Mouse (Mus musculus) layer of hippocampus, adult 8-10 months (tissue): Measurements from ENCODE around the gene Bbs10. TPM values are rescaled to one million over a fixed set of nuclear protein-coding genes. Genes with fewer than 3 reads are reported as not detected.

Source experiments
- DNase-seq, 2 experiments: peaks; one replicate each; pipeline ENCODE4 v3.0.0; 2022; ENCODE audit warnings: low spot score in 2 of 2
- total RNA-seq, 4 experiments: library from RNA; stranded (reverse); gene quantifications; 2 replicates each; pipeline ENCODE4 v1.2.4; 2022

Bbs10 gene
- 1 to 10 TPM; 5.2 to 6.0 (median 5.7) TPM for total RNA-seq

- peak; percentile 93 to 95 for DNase-seq
These were observed at the start of gene Bbs10 for GRCm38 (mm10) chr10:111298140-111299098. TSS of gene Bbs10 (plus strand) at chr10:111298679.

GRCm38 (mm10) chr10:111250192-111250591, 48.3 kb upstream of the Bbs10 start:
- DNase-seq, result no peak

DNA sequence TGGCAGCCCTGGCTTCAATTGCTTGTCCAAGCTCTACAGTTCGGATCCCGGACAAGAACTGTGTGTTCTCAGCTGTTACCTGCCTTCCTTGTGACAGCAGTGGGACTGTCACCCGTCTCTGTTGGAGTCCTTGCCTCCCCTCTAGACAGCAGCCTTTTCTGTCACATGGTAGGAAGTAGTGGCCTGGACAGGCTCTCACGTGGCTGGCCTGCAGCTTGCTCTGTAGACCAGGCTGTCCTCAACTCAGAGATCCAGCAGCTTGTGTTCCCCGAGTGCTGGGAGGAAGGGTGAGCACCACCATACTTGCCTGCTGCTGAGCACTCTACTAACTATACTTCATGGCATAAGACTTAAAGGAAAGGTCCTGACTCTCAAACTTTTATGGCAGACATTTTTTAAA, 46.8 kb upstream of the Bbs10 start:
- DNase-seq, result no peak

DNA sequence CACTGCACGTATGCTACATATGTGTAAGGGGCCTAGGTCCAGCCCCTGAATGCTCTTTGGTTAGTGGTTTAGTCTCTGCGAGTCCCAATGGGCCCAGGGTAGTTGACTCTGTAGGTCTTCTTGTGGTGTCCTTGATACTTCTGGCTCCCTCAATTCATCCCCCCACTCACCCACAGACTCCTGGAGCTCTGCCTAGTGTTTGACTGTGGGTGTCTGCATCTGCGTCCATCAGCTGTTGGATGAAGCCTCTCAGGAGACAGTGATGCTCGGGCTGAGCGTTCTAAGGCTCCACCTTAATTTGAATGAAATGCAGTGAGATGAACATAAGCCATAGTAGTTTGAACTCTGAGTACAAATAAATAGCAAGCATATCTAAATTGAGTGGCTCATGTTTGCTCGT, 43.3 kb upstream of the Bbs10 start:
- DNase-seq, result peak; percentile 39 to 57

DNA sequence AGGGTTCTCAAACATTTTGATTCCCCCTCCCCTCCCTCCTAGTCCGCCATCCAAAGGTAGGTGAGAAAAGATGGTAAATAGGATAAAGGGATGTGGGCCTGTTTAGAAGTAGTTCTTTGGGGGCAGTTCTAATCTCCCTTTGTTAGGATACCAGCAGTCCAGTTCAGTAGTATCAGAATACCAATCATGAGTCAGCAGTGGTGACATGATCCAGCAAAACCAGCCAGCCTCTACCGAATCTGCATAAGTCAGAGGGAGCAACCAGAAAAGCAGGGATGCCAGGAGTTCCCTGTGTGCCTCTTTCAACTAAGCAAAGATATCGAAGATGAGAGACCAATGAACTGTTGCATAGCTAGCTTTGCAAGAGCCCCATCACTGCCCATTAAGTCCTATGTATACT, 42.3 kb upstream of the Bbs10 start:
- DNase-seq, result no peak

GRCm38 (mm10) chr10:111257358-111257757, 41.1 kb upstream of the Bbs10 start:
- DNase-seq, result no peak

DNA sequence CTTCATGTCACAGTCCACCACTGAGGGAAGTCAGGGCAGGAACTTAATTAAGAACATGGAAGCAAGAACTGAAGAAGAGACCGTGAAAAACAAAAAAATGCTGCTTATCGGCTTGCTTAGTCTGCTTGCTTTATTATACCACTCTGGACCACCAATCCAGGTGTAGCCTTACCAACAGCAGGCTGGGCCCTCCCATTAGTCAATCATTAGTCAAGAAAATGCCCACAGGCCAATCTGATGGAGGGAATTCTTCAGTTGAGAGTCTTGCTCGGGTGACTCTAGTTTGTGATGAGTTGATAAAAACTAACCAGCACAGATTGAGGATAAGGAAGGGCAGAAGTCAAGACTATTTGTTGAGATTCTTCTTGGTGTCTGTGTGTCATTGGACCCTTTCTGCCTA, 40.2 kb upstream of the Bbs10 start:
- no peak for DNase-seq

GRCm38 (mm10) chr10:111271687-111272086, 26.8 kb upstream of the Bbs10 start:
- no peak for DNase-seq

- no peak for DNase-seq
These were observed 25.6 kb upstream of the Bbs10 start for GRCm38 (mm10) chr10:111272905-111273304.

DNA sequence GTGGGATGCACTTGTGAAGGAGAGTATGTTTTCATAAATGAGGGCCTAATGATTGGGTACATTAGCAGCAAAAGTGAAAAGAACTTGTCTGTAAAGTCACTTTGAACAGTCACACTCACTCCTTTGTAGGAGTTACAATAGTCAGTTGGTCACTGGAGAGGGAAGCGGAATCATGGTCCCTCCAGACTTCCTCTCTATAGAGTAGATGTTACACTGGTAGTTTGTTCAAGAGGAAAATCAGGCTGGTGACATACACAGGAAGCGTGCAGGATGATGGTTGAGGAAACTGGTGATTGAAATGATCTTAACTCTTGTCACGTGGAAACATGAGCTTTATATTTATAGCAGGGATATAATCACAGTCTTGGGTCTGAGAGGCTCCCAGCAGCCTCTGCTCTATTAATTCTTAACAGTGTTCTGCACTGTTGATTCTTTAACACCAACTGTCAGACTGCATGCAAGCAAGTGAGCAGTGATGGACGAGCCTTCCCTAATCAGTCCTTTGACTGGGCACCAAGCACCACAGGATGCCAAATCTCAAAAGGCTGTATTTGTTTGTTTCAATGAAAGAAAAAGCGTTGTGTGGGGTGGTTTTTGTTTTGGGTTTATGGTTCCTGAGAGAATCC, 24.9 kb upstream of the Bbs10 start:
- no peak for DNase-seq

DNA sequence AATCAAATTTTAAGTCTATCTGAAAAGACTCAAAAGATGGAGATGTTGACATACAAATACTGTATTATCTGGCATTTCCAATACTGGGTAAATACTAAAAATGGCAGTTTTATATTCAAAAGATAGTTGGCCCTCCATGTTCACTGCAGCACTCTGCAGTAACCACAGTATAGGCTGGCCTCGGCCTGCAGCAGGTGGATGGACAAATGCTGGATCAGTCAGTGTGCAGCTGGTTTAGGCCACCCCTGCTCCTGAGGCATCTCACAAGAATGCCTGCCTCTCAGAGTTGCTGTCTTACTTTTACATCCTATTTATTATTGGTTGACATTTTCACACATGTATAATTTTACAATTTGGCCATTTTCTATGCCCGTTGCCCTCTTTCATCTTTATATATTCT, 22.7 kb upstream of the Bbs10 start:
- no peak for DNase-seq

- no peak for DNase-seq
These were observed 848 bp upstream of the Bbs10 start for GRCm38 (mm10) chr10:111297631-111298030.

GRCm38 (mm10) chr10:111299591-111299990, 1.1 kb downstream of the Bbs10 start:
- no peak for DNase-seq

DNA sequence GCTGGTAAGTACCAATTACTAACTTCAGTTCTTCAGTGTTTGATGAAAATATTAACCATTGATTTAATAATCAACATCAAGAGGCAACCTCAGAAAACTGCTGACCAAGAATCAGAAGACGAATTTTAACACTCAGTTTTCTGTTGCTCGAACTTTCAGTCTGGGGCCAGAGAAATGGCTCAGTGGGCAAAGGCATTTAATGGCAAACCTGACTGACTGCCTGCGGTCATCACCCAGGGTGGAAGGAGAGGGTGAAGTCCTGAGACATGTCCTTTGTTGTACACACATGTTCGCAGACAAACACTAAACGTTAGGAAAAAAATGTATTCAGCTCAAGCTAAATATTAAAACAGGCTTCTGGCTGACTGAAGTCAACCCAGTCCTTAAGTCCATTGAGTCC, 2.6 kb downstream of the Bbs10 start:
- DNase-seq, result no peak

DNA sequence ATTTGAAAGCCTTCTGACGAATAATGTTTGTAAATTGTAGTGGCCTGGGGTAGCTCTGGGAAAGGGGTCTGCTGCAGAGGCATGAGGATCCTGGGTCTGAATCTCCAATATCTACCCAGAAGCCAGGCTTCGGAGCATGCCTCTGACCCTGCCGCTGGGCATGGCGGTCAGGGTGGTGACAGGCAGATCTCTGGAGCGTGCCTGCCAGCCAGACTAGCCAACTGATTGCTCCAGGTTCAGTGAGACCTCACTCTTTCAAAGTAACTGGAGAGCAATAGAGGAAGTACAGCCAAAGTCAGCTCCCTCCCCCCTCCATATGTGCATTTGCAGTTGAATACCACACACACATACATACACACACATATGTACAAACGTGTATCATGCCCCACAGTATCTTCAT, 4.0 kb downstream of the Bbs10 start:
- DNase-seq, result no peak

DNA sequence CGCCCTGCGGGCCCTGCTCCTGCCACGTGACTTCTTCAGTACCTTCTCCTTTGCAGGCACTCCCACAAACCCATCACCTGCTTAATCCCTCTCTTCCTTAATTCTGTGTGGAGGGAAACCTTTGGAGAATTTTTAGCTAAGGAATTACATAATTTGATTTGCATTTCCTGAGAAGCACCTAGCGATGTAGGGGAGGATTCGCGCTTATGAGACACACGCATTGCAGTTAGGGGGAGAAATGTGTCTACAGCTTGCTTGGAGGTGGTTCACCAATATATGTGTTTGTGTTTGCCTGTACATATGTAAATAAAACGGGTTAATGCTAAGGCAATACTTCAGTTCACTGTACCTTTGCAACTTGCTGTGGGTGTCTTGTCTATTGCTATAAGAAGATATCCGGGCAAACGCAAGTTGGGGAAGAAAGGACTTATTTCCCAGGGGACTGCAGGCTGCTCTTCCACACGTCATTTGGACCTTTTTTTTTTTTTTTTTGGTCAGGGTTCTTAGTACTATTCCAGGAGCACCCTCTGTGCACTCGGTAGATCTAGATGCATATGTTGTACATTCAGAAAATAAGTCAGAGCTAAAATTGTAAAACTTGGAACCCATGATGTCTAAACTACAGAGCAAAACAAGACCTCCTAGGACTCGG, 10.5 kb downstream of the Bbs10 start:
- DNase-seq, result no peak

DNA sequence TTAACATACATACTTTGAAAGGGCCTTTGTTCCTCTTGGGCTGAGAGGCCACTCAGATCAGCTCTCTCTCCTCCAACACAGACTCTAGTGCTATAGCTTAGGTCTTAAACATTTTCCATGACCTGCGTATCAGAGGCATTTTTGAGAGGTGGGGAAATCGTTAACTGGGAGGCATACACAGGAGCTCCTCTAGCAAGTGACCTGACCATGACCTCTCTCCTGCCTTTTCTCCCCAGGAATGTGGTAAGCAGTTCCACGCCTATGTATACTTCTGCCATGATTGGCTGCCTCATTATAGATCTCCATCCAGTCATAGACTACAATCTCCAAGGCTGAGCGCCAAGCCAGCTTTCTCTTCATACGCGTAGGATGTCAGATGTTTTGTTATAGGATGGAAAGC, 14.8 kb downstream of the Bbs10 start:
- no peak for DNase-seq

- peak in 1 of 2 experiments; percentile 30 for DNase-seq
These were observed 16.3 kb downstream of the Bbs10 start for GRCm38 (mm10) chr10:111314636-111315395.

DNA sequence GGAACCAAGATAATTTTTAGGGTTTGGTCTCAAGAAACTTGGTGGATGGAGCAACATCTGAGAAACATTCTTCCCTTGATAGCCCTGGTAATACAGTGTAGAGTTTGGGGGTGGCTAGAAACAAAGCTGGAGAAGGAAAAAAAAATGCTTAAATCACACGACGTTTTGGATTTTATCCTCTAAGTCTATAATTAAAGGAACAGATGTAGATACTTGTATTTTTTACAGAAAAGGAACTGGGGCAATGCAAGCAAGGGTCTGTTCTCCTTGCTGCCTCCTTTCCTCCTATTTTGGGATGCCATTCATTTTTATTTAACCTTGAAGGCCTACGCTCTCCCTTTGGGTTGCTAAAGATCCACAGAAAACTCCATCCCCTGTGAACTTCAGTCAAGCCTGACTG, 17.5 kb downstream of the Bbs10 start:
- DNase-seq, result no peak

- DNase-seq, result peak; percentile 39 to 56
These were observed 19.5 kb downstream of the Bbs10 start for GRCm38 (mm10) chr10:111318021-111318420.

- no peak for DNase-seq
These were observed 20.5 kb downstream of the Bbs10 start for GRCm38 (mm10) chr10:111318805-111319500.
